In genomic region chr6:148135769-148136382, GRCm38 (mm10) we compare ENCODE assay signal across 9 mouse cellular contexts.
DNase-seq lines count a peak whose midpoint lies in the region; ATAC-seq and TF ChIP-seq lines count a peak whose summit lies in the region.
"Had no signal": no experiment of that assay in that cellular context is flagged by ENCODE, and none has a peak within 500 bp of the region (broad histone marks: within the 10 kb centered on the region; RNA-seq: fewer than 3 reads in every experiment).

No protein-coding gene starts in this region.

- no peaks in the 10 kb centered on the region for H3K9me3 ChIP-seq in CH12.LX (replicated peaks; ENCODE audit: low read length)
- H3K9me3 ChIP-seq in forebrain, embryonic 11.5 days (ENCODE audit: control insufficient read depth, low read length), result no peaks in the 10 kb centered on the region
- H3K9me3 ChIP-seq in lung, embryonic 14.5 days (ENCODE audit: low read depth, low read length), result no peaks in the 10 kb centered on the region

- H3K4me1 ChIP-seq in CH12.LX (ENCODE audit: control insufficient read depth in 1 of 2, insufficient read depth in 2 of 2), result 0 out of 4 replicates have a peak, but pooled peaks cover 0 to 2% of the 10 kb centered on the region in 2 experiments
- no peaks in the 10 kb centered on the region for H3K4me1 ChIP-seq in forebrain, embryonic 11.5 days (replicated peaks; ENCODE audit: control insufficient read depth, insufficient read depth, low read length)
- no peaks in the 10 kb centered on the region for H3K4me1 ChIP-seq in lung, embryonic 14.5 days (ENCODE audit: insufficient read depth)
- H3K4me1 ChIP-seq in olfactory bulb, adult 2 months (ENCODE audit: control insufficient read depth, insufficient read depth, low read length), result no peaks in the 10 kb centered on the region
- no peaks in the 10 kb centered on the region for H3K4me1 ChIP-seq in thymus, adult 2 months (replicated peaks; ENCODE audit: control insufficient read depth, insufficient read depth, low read length)

- 28% methylated on average over 9 of the region's 9 CpGs for WGBS in forebrain, embryonic 11.5 days
- 26% methylated on average over 9 of the region's 9 CpGs for WGBS in lung, embryonic 14.5 days
- 27% methylated on average over 9 of the region's 9 CpGs for WGBS in olfactory bulb, adult 2 months
- 35% methylated on average over 9 of the region's 9 CpGs for WGBS in thymus, adult 2 months

- no peaks in the 10 kb centered on the region for H3K27me3 ChIP-seq in CH12.LX (replicated peaks)
- no peaks in the 10 kb centered on the region for H3K27me3 ChIP-seq in forebrain, embryonic 11.5 days (ENCODE audit: control insufficient read depth, insufficient read depth, low read length)
- no peaks in the 10 kb centered on the region for H3K27me3 ChIP-seq in lung, embryonic 14.5 days (ENCODE audit: insufficient read depth, low read length)
- H3K27me3 ChIP-seq in thymus, adult 2 months (ENCODE audit: control insufficient read depth, insufficient read depth, low read length), result no peaks in the 10 kb centered on the region

- dilution Hi-C loops in CH12.LX (cut with MboI; ENCODE audit: extremely low pct_ligation_motif_present, extremely low pct_unique_long_range_greater_than_20kb, low sequenced_read_pairs), result no loop called here

- H3K9ac ChIP-seq in CH12.LX (ENCODE audit: insufficient read depth, low read depth), result no peak overlapping the region
- H3K9ac ChIP-seq in forebrain, embryonic 11.5 days (ENCODE audit: low read length), result no peak overlapping the region
- no peak overlapping the region for H3K9ac ChIP-seq in lung, embryonic 14.5 days

- no peak for TF ChIP-seq POLR2A in CH12.LX (IDR thresholded peaks at IDR 0.05; ENCODE audit: low read depth, low read length)
- no peak for TF ChIP-seq POLR2A in olfactory bulb, adult 2 months (IDR thresholded peaks at IDR 0.05; ENCODE audit: insufficient read depth, low read depth, low read length)
- TF ChIP-seq POLR2A in thymus, adult 2 months (IDR thresholded peaks at IDR 0.05; ENCODE audit: control insufficient read depth, extremely low read depth, insufficient read depth, low read length, poor library complexity), result no peak

- intact Hi-C loops in heart, postnatal 36 days (cut with DNase I), result loop anchor here (2.0 kb wide), 1 partner anchor 135 kb away; no protein-coding TSS in a partner anchor

- TF ChIP-seq RAD21 in CH12.LX (IDR thresholded peaks at IDR 0.05; ENCODE audit: low read depth, low read length), result peak; percentile 90

- no peaks in the 10 kb centered on the region for H3K79me2 ChIP-seq in CH12.LX (replicated peaks; ENCODE audit: control insufficient read depth, extremely low read depth, insufficient read depth, poor library complexity, severe bottlenecking)

- DNase-seq in CH12.LX (ENCODE audit: extremely low read depth), result peak; percentile 80
- DNase-seq in brain, embryonic 18.5 days (ENCODE audit: low read depth, low spot score), result peak; percentile 18
- DNase-seq in forebrain, embryonic 11.5 days (ENCODE audit: low spot score), result peak; percentile 86
- peak; percentile 44 to 59 for DNase-seq in heart, postnatal 36 days
- DNase-seq in layer of hippocampus, adult 18-20 months (ENCODE audit: low spot score in 2 of 2), result peak; percentile 74 to 92
- DNase-seq in lung, embryonic 14.5 days, result peak; percentile 91
- DNase-seq in thymus, adult 2 months, result peak; percentile 56

- H3K27ac ChIP-seq in CH12.LX (ENCODE audit: insufficient read depth, low read depth), result no peak overlapping the region
- no peak overlapping the region for H3K27ac ChIP-seq in forebrain, embryonic 11.5 days (ENCODE audit: low read depth, low read length)
- no peak overlapping the region for H3K27ac ChIP-seq in lung, embryonic 14.5 days (ENCODE audit: low read depth)
- H3K27ac ChIP-seq in olfactory bulb, adult 2 months (ENCODE audit: insufficient read depth, low read depth, low read length), result no peak overlapping the region
- no peak overlapping the region for H3K27ac ChIP-seq in thymus, adult 2 months (ENCODE audit: control insufficient read depth, insufficient read depth, low read length)

- no peaks in the 10 kb centered on the region for H3K36me3 ChIP-seq in CH12.LX (replicated peaks in 1 of 2; ENCODE audit: control insufficient read depth in 1 of 2, insufficient read depth in 1 of 2, low read length in 1 of 2)
- no peaks in the 10 kb centered on the region for H3K36me3 ChIP-seq in forebrain, embryonic 11.5 days (ENCODE audit: control insufficient read depth, insufficient read depth, low read length)
- H3K36me3 ChIP-seq in lung, embryonic 14.5 days (ENCODE audit: insufficient read depth), result no peaks in the 10 kb centered on the region
- no peaks in the 10 kb centered on the region for H3K36me3 ChIP-seq in thymus, adult 2 months (ENCODE audit: control insufficient read depth, insufficient read depth, low read length)

- no peak overlapping the region for H3K4me2 ChIP-seq in CH12.LX (ENCODE audit: insufficient read depth, low read depth, poor library complexity, severe bottlenecking)
- no peak overlapping the region for H3K4me2 ChIP-seq in forebrain, embryonic 11.5 days (ENCODE audit: low read depth, low read length, severe bottlenecking)
- no peak overlapping the region for H3K4me2 ChIP-seq in lung, embryonic 14.5 days

- peak; percentile 84 to 89 for TF ChIP-seq CTCF in CH12.LX (conservative IDR thresholded peaks at IDR 0.05 in 1 of 2, IDR thresholded peaks at IDR 0.05 in 1 of 2; ENCODE audit: low read depth in 2 of 2, low read length in 2 of 2)
- TF ChIP-seq CTCF in lung, embryonic 14.5 days (IDR thresholded peaks at IDR 0.05; ENCODE audit: low read depth), result peak; percentile 93
- peak; percentile 81; the same call in 1 of the 2 replicates for TF ChIP-seq CTCF in olfactory bulb, adult 2 months (IDR thresholded peaks at IDR 0.05; ENCODE audit: insufficient read depth, low read depth, low read length)
- TF ChIP-seq CTCF in thymus, adult 2 months (IDR thresholded peaks at IDR 0.05; ENCODE audit: borderline replicate concordance, control insufficient read depth, extremely low read depth, insufficient read depth, low read length, poor library complexity), result peak; percentile 67; the same call in 1 of the 2 replicates

- no peak for TF ChIP-seq EP300 in CH12.LX (IDR thresholded peaks at IDR 0.05; ENCODE audit: low read length)

- ATAC-seq in forebrain, embryonic 11.5 days (replicated peaks; ENCODE audit: low FRiP score), result peak; percentile 79
- peak; percentile 87; the same call in 1 of the 2 replicates for ATAC-seq in lung, embryonic 14.5 days (ENCODE audit: insufficient read depth)

- no peak overlapping the region for H3K4me3 ChIP-seq in CH12.LX (replicated peaks in 1 of 3; ENCODE audit: low read depth in 2 of 3, low read length in 2 of 3, poor library complexity in 1 of 3)
- no peak overlapping the region for H3K4me3 ChIP-seq in forebrain, embryonic 11.5 days (ENCODE audit: low read depth, low read length)
- no peak overlapping the region for H3K4me3 ChIP-seq in lung, embryonic 14.5 days (ENCODE audit: low read depth, low read length)
- no peak overlapping the region for H3K4me3 ChIP-seq in olfactory bulb, adult 2 months (ENCODE audit: insufficient read depth, low read depth, low read length)
- H3K4me3 ChIP-seq in thymus, adult 2 months (ENCODE audit: control insufficient read depth, insufficient read depth, low read length), result no peak overlapping the region
- H3K4me3 ChIP-seq: erythroblast, embryonic 14.5 days had no signal

- in situ Hi-C loops in CH12.LX (cut with MboI; ENCODE audit: low pct_ligation_motif_present, low pct_unique_long_range_greater_than_20kb, low sequenced_read_pairs), result no loop called here

TF ChIP-seq in CH12.LX, 34 proteins besides CTCF, POLR2A, EP300 and RAD21:
- TF ChIP-seq MAZ (IDR thresholded peaks at IDR 0.05; ENCODE audit: low read depth, low read length), result no peak
- no peak for TF ChIP-seq TBP (conservative IDR thresholded peaks at IDR 0.05; ENCODE audit: low read depth, low read length)
- no peak for TF ChIP-seq E2F4 (IDR thresholded peaks at IDR 0.05; ENCODE audit: insufficient replicate concordance, low read depth, low read length)
- no peak for TF ChIP-seq CHD1 (IDR thresholded peaks at IDR 0.05; ENCODE audit: low read depth, low read length)
- TF ChIP-seq USF2 (conservative IDR thresholded peaks at IDR 0.05; ENCODE audit: low read depth, low read length), result no peak
- no peak for TF ChIP-seq GABPA (IDR thresholded peaks at IDR 0.05; ENCODE audit: insufficient replicate concordance, low read depth, low read length)
- TF ChIP-seq ZNF384 (IDR thresholded peaks at IDR 0.05; ENCODE audit: low read depth, low read length), result no peak
- TF ChIP-seq IRF4 (IDR thresholded peaks at IDR 0.05; ENCODE audit: low read depth, low read length), result no peak
- TF ChIP-seq SIN3A (IDR thresholded peaks at IDR 0.05; ENCODE audit: low read length), result no peak
- TF ChIP-seq HCFC1 (IDR thresholded peaks at IDR 0.05; ENCODE audit: low read depth, low read length), result peak; percentile 55; the same call in 1 of the 2 replicates
- TF ChIP-seq NELFE (IDR thresholded peaks at IDR 0.05; ENCODE audit: low read depth, low read length), result no peak
- no peak for TF ChIP-seq TCF12 (IDR thresholded peaks at IDR 0.05; ENCODE audit: low read depth, low read length)
- peak; percentile 63 for TF ChIP-seq SMC3 (IDR thresholded peaks at IDR 0.05; ENCODE audit: low read depth, low read length)
- no peak for TF ChIP-seq PAX5 (IDR thresholded peaks at IDR 0.05; ENCODE audit: low read length)
- TF ChIP-seq MAFK (IDR thresholded peaks at IDR 0.05; ENCODE audit: insufficient replicate concordance, low read length), result no peak
- TF ChIP-seq BHLHE40 (IDR thresholded peaks at IDR 0.05; ENCODE audit: low read depth, low read length), result no peak
- TF ChIP-seq ELF1 (IDR thresholded peaks at IDR 0.05; ENCODE audit: low read depth, low read length), result peak; percentile 82
- no peak for TF ChIP-seq JUND (conservative IDR thresholded peaks at IDR 0.05; ENCODE audit: low read depth, low read length)
- TF ChIP-seq MYC (IDR thresholded peaks at IDR 0.05; ENCODE audit: low read depth, low read length), result no peak
- no peak for TF ChIP-seq RCOR1 (conservative IDR thresholded peaks at IDR 0.05; ENCODE audit: low read depth, low read length)
- no peak for TF ChIP-seq KAT2A (IDR thresholded peaks at IDR 0.05; ENCODE audit: insufficient replicate concordance, low read length)
- TF ChIP-seq JUN (IDR thresholded peaks at IDR 0.05; ENCODE audit: insufficient read depth, low read depth, low read length), result no peak
- TF ChIP-seq ZMIZ1 (IDR thresholded peaks at IDR 0.05; ENCODE audit: low read depth, low read length), result no peak
- TF ChIP-seq ETS1 (conservative IDR thresholded peaks at IDR 0.05; ENCODE audit: low read depth, low read length), result no peak
- no peak for TF ChIP-seq UBTF (IDR thresholded peaks at IDR 0.05; ENCODE audit: low read depth, low read length)
- no peak for TF ChIP-seq USF1 (IDR thresholded peaks at IDR 0.05; ENCODE audit: low read depth, low read length)

Comparison
In these comparisons a context has a peak if more than half of its experiments do, and no peak if none do; other contexts are left out.
1. DNase-seq: peak in every context shown above with its lines; median percentile 91 in lung, embryonic 14.5 days; 86 in forebrain, embryonic 11.5 days; 83 in layer of hippocampus, adult 18-20 months; 80 in CH12.LX; 56 in thymus, adult 2 months; 52 in heart, postnatal 36 days; 18 in brain, embryonic 18.5 days.